Mouse (Mus musculus) heart, adult 8-10 months (tissue): Measurements from ENCODE around the gene Zscan12. TPM values are rescaled to one million over a fixed set of nuclear protein-coding genes. Genes with fewer than 3 reads are reported as not detected.

ENCODE experiments used
- DNase-seq: peaks from one replicate; pipeline ENCODE4 v3.0.0; 2022; ENCODE audit warnings: low spot score
- microRNA-seq: library from miRNA; unstranded; fragments of <30 nt; microRNA quantifications from one replicate; pipeline ENCODE4 v1.2.0, GENCODE M21; 2022
- total RNA-seq, 4 experiments: library from RNA; stranded (reverse); gene quantifications; 2 replicates each; pipeline ENCODE4 v1.2.4; 2022

Gene Zscan12
- total RNA-seq, 4 experiments from 2014 or later = 4.5 to 6.0 (median 5.0) TPM

DNA sequence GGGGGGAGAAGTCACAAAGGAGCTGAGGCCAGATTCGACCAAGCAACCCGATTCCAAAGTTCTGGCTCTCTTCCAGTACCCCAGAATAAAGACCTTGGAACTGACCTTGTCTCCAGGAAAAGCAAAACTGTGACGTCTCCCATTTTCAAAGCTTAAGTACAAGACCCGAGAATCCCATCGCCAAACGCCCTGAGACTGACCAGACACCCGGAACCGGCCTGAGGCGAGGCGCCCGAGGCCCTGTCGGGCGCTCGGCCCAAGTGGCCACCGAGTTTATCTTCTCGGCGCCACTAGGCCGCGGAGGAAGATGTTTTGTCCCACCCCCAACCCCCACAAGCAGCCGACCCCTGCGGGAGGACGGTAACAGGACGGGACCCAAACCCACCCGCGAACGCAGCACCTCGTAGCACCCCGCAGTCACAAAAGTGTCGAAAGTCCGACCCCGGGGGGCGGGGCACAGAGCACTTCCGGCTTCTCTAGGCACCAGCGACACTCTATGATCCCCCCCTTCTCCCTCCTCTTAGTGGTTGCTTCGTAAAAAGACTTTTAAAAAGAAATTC, 39.7 kb downstream of the Zscan12 start, which contains the start of gene Zkscan3:
Gene Zkscan3, minus strand, starts transcription at position 469 of the 560 bp plus-strand sequence.
- peak; percentile 81 for DNase-seq

DNA sequence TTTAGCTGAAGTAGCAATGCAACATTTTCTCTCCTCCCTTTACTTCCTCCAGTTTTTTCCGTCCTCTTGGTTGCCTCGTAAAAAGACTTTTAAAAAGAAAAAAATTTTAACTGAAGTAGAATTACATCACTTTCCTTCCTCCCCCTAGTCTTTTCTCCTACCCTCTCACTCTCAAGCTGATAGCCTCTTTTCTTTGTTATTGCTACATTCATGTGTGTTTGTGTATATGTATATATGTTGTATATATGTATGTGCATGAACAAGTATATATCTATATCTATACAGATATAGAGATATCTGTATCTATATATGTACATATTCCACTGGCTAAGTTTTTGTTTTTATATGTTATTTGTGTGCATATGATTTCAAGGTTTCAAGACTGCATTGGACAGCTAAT, 40.2 kb downstream of the Zscan12 start:
- no peak for DNase-seq

DNA sequence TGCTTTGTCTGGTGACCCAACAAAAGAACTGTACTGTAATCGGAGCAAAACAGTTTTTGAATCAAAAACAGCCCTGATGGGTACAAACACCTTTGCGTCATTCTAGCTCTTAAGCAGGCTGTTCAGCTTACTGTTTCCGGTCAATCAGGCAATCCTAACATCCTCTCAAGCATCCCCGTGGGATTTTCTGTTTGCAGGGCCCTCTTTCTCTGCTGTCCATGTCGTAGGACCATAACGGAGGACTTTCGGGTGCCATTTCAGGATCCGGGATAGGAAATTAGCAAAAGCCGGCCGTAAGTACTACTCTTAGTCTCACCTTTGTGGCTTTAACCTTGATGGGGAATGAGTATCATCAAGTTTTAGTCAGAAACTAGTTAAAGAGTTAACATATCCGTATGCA, 44.7 kb downstream of the Zscan12 start:
- DNase-seq = peak; percentile 35

DNA sequence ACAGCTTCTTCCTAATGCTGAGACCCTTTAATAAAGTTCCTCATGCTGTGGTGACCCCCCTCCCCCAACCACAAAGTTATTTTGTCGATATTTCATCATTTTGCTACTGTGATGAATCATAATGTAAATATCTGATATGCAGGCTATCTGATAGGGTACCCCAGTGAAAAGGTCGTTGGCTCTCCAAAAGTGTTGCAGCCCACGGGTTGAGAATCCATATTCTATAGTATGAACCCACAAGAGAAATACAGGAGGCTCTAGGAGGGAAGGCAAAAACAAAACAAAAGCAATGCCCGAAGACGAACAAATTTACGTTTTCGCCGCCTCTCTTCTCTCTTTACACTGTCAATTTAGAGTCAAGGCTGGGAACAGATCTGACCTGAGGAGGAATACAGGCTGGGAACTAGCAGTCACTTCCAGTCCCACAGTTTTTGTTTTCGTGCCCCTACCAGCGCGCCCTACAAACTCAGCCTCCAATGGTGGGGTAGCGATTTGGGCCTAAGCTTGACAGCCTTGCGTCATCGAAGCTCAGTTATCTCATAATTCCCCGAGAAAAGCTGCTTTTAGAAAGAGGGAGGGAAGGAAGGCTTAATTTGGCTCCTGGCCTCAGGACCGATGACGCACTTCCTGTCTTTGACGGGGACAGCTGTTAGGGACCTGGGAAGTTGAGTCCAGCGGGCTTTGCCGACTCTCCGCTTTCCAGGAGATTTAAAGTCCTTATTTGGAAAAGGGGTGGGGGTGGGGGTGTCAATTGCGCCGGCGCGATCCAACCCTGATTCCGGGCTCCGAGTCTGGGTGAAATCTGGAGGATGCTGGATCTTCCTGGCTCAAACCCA, 45.6 kb downstream of the Zscan12 start:
- DNase-seq = peak; percentile 93

DNA sequence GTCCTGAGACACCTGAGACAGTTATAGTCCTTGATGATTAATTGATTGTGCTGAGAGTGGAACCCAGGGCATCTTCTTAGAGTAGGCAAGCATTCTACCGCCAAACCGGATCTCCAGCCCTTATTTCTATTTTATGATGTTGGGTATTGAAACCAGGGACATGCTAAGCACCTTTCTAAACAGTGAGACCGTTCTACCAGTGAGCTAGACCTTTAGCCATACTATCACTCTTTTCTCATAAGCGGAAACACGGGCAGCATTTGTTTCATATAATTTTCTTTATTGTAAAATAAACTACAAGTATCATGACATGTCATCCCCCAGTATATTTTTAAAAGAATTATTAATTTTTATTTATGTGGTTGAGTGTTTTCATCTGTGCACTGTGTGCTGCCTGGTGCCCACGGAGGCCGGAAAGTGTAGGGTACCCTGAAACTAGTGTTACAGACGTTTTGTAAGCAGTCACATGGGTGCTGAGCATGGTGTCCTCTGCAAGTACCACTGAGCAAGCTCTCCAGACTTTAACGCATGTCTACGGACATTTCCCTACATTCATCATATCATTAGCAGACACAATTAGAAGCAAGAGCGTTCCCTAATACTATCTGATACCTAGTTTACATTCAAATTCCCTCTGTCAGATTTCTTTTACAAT, 46.3 kb downstream of the Zscan12 start:
- DNase-seq = no peak

DNA sequence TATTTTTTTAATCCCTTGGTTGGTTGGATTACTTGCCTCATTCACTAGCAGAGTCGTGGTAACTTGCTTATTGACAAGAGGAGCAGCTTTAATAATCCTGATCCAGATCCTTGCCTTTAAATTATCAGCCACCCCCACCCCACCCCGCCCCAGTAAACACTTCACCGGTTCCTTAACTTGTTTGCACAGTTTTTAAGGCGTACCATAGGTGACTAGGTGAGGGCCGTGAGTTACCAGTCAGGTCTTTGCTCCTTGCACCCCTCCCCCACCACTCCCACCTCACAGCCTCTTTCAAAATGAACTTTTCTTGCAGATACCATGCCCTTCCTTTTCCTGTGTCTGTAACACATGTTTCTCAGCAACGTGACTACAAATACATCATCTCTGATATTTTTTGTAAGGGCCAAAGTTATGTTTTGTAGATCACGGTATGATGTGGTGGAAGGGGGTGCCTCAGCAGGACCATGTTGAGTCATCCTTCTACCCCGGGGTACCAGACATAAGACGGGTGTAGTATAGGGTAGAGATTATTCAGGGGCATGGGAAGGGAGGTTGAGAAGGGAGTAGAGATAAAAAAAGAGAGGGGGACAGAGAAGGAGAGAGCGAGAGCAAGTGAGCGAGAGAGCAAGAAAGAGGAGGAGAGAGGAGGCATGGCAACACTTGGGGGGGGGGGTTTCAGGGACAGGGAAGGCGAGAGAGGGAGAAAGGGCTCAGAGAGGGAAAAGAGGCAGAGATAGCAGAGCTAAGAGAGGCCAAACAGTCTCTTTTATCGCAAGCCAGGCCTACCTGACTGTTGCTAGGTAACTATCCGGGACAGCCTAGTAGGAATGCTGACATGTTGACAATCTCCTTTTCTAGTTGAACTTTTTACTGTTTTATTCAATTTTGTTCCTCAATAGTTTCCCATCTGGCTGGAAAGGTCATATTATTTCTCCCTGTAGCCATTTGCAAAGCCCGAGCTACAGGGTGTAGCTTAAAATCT, 51.9 kb downstream of the Zscan12 start:
- DNase-seq = no peak

DNA sequence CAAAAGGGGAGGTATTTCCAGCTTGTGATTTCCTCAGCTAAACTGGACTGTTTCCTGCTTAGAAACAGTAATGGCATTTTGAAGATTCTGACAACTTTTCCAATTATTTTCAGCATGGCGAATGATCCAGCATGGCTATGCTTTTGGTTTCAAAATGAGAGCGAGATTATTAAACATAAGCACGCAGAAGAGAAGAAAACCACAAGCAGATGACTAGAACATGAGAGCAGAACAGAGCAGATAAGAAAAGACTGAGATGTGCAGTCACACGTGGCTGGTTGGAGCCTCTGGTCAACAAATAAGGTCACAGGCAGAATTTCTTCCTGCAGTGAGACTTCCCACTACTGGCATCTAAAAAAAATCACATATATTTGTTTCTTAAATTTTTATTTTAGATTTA, 52.6 kb downstream of the Zscan12 start:
- no peak for DNase-seq

DNA sequence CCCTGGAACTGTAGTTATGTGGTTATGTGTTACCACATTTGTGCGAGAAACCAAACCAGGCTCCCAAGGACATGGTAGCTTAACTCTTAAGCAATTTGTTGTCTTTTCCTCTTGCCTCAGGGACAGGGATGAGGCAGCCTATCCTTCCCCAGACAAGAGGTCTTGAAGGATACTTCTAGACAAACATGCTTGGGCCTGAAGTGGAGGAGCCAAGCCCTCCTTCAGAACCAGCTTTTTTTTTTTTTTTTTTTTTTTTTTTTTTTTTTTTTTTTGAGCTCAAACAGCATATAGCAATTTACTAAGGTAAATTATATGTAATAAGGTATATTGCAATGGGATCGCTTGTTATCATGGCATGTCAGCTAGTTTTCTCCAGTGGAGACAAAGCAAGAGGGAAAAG, 53.1 kb downstream of the Zscan12 start:
- DNase-seq = no peak

DNA sequence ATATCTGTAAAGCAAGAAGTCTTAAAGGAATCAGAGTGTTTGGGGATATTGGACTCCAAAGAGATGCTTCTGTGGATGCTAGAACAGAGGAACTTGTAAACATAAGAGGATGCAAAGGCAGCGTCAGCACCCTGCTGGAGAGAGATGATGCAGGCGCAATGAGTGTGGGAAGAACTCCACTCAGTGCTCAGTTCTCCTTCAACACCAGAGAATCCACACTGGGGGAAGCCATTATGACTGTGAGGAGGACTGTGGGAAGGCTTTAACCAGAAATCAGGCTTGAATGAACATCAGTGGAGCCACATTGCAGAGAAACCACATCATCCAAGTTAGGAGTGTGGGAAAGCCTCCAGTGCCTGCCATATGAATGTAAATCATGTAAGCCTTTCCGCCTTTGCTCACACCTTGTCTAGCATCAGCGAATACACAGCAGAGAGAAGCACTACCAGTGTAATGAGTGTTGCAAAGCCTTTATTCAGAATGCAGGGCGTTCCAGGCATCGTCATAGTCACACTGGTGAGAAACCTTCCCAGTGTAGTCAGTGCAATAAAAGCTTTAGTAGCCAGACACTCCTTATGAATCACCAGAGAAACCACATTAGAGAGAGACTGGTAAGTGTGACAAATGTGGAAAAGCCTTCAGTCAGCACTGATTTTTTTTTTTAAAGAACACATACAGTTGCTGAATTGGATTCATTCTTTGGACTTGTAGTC, 54.8 kb downstream of the Zscan12 start:
- no peak for DNase-seq

DNA sequence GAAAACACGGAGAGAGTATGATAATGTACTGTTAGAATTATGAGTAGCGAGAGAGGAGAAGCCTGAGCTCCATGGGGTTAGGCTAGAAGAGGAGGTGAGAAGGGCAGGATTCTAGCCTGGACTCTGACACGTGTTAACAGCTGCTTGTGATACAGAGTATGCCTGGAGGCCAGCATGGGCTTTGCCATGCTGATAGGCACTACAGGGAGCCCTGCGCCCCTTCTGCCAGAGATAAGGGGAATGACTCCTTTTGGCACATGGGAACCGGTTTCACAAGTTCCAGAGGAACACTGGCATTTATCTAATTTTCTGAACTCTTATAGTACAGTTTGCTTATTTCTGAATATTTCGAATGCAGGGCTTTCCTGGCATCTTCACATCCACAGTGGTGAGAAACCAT, 56.2 kb downstream of the Zscan12 start:
- no peak for DNase-seq

Small RNA genes lying within 50 kb of the gene (microRNA-seq; reads per million reads assigned to microRNA genes)
- gene Mir6942 = not detected

Other genes starting within 250 kb of the Zscan12 start
- gene Olfr263, start 233.2 kb upstream of the Zscan12 start, total RNA-seq = not detected
- gene Olfr1368, start 217.0 kb upstream of the Zscan12 start, total RNA-seq = not detected
- gene Trim27, start 183.4 kb upstream of the Zscan12 start, total RNA-seq = 10 to 100 TPM; 17.7 to 20.3 (median 19.3) TPM
- gene Gpx5, start 70.1 kb upstream of the Zscan12 start, total RNA-seq = not detected
- gene Gpx6, start 50.7 kb upstream of the Zscan12 start, total RNA-seq = not detected
- not detected for gene Olfr1367, start 15.9 kb upstream of the Zscan12 start, total RNA-seq
- 10 to 100 TPM; 24.4 to 26.7 (median 26.1) TPM for gene Zkscan3, start 39.9 kb downstream of the Zscan12 start, total RNA-seq
- under 1 TPM; 0.30 to 0.50 (median 0.35) TPM for gene Pgbd1, start 78.2 kb downstream of the Zscan12 start, total RNA-seq
- 10 to 100 TPM; 20.5 to 25.0 (median 21.7) TPM for gene Zscan26, start 90.9 kb downstream of the Zscan12 start, total RNA-seq
- 1 to 10 TPM in 1 of 4 experiments, under 1 TPM in 3; 0.17 to 1.1 (median 0.41) TPM for gene Nkapl, start 105.7 kb downstream of the Zscan12 start, total RNA-seq
- 1 to 10 TPM; 1.0 to 1.5 (median 1.1) TPM for gene Zkscan4, start 116.1 kb downstream of the Zscan12 start, total RNA-seq
- gene Gm10065, start 116.6 kb downstream of the Zscan12 start, total RNA-seq = not detected
- 10 to 100 TPM; 24.1 to 26.8 (median 25.8) TPM for gene AK157302, start 132.4 kb downstream of the Zscan12 start, total RNA-seq
- 100 to 1,000 TPM; 207 to 244 (median 213) TPM for gene Gm11273, start 138.6 kb downstream of the Zscan12 start, total RNA-seq
- gene Zkscan8, start 168.3 kb downstream of the Zscan12 start, total RNA-seq = 10 to 100 TPM; 10.5 to 13.0 (median 10.8) TPM
- gene Olfr1366, start 180.0 kb downstream of the Zscan12 start, total RNA-seq = not detected
- gene Olfr1535, start 197.1 kb downstream of the Zscan12 start, total RNA-seq = not detected
- not detected for gene Olfr1364, start 218.9 kb downstream of the Zscan12 start, total RNA-seq